Mouse (Mus musculus): ENCODE data around the gene Tex33.
A peak's percentile ranks its signal among the peaks of the same experiment; 100 is the strongest.

DNA sequence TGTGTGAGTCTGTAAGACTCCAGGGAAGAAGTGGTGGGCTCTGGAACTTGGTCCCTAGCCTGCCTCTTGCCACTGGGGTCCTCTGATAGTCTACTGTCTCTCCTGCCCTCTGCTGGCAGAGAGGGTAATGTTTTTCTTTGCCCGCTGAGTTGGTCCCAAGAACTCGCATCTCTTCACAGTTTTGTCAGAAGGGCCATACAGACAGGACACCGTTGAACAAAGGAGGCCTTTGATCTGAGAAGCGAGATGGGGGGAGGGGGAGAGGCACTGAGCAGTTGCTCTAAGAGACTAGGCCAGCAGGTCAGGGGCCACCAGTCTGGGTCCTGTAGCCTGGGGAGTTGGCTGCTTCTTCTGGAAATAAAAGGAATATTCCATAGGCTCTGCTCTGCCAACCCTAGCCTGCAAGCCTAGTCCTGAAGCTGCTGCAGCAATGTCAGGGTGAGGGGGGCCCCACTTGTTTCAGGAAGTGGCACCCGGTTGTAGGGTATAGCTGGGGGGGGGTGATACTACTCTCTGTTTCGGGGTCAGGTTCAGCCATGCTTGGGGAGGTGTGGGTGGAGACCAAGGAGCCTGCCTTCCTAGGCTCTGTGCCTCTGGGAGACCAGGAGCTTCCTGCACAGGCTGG lies 39.3 kb upstream of the Tex33 start:
- TF ChIP-seq CTCF (IDR thresholded peaks at IDR 0.05; ENCODE audit: extremely low read depth, insufficient read depth, low read length), result peak; percentile 78
- TF ChIP-seq POLR2A (IDR thresholded peaks at IDR 0.05; ENCODE audit: extremely low read depth, insufficient read depth, low read length), result no peak

All from cortical plate, adult 2 months (tissue).